Mouse (Mus musculus): ENCODE data around the gene Trmt61a.

Gene Trmt61a

GRCm38 (mm10) chr12:111731822-111732807, 54.2 kb downstream of the Trmt61a start:
- peak; percentile 82 for DNase-seq (ENCODE audit: low spot score)

- DNase-seq (ENCODE audit: low spot score) = no peak
These were observed 55.0 kb downstream of the Trmt61a start for GRCm38 (mm10) chr12:111732921-111733320.
